Mouse (Mus musculus) MEL (cell line): Measurements from ENCODE around the gene Polr3h. TPM values are rescaled to one million over a fixed set of nuclear protein-coding genes. Genes with fewer than 3 reads are reported as not detected.
A peak's percentile ranks its signal among the peaks of the same experiment; 100 is the strongest.

Source experiments
- DNase-seq: peaks from one replicate; pipeline ENCODE4 v3.0.0; 2011; ENCODE audit warnings: low read depth, low spot score
- H3K27ac ChIP-seq: 2 replicates; pipeline ENCODE4 v1.5.1; 2012; ENCODE audit warnings: low read depth, mild to moderate bottlenecking, control low read depth, low read length, moderate library complexity; ENCODE audit not compliant: control insufficient read depth
- H3K27me3 ChIP-seq, 2 experiments: fragments of 150-350 bp in 1 of 2; sonication (generic) in 1 of 2; 2 replicates each; pipeline ENCODE4 v1.6.1; 2012; ENCODE audit warnings: low read length in 2 of 2, mild to moderate bottlenecking in 2 of 2, improper control_type of control experiment in 1 of 2, moderate library complexity in 1 of 2; ENCODE audit not compliant: insufficient read depth in 2 of 2, control insufficient read depth in 1 of 2
- H3K36me3 ChIP-seq, 2 experiments: 2 replicates each; pipeline ENCODE4 v1.6.1; 2012 to 2014; ENCODE audit warnings: low read length in 2 of 2, improper control_type of control experiment in 1 of 2, inconsistent platforms in 1 of 2, mild to moderate bottlenecking in 1 of 2; ENCODE audit not compliant: insufficient read depth in 2 of 2, control insufficient read depth in 1 of 2
- H3K4me1 ChIP-seq, 2 experiments: fragments of 150-350 bp in 1 of 2; sonication (generic) in 1 of 2; 2 replicates each; pipeline ENCODE4 v1.6.1; 2012; ENCODE audit warnings: low read length in 2 of 2, improper control_type of control experiment in 1 of 2, mild to moderate bottlenecking in 1 of 2; ENCODE audit not compliant: insufficient read depth in 2 of 2, control insufficient read depth in 1 of 2
- H3K4me3 ChIP-seq, 2 experiments: fragments of 150-350 bp in 1 of 2; sonication (generic) in 1 of 2; 2 replicates each; pipeline ENCODE4 v1.5.1; 2012; ENCODE audit warnings: low read depth in 2 of 2, low read length in 2 of 2, mild to moderate bottlenecking in 2 of 2, moderate library complexity in 2 of 2, control low read depth in 1 of 2, improper control_type of control experiment in 1 of 2; ENCODE audit not compliant: control insufficient read depth in 1 of 2, insufficient read depth in 1 of 2
- H3K79me2 ChIP-seq: 2 replicates; pipeline ENCODE4 v1.6.1; 2012; ENCODE audit warnings: mild to moderate bottlenecking, low read length, moderate library complexity; ENCODE audit not compliant: control insufficient read depth, poor library complexity, insufficient read depth
- H3K9ac ChIP-seq: 2 replicates; pipeline ENCODE4 v1.6.1; 2012; ENCODE audit warnings: low read depth, mild to moderate bottlenecking, control low read depth, low read length, moderate library complexity; ENCODE audit not compliant: control insufficient read depth, poor library complexity, severe bottlenecking
- H3K9me3 ChIP-seq: fragments of 150-350 bp; sonication (generic); replicated peaks from 2 replicates; pipeline ENCODE4 v1.6.1; 2012; ENCODE audit warnings: mild to moderate bottlenecking, low read length, improper control_type of control experiment, moderate library complexity; ENCODE audit not compliant: insufficient read depth
- CHD2 ChIP-seq: IDR thresholded peaks from 2 replicates; pipeline ENCODE4 v1.6.1; 2011; ENCODE audit warnings: low read length, improper control_type of control experiment
- E2F4 ChIP-seq: IDR thresholded peaks from 2 replicates; pipeline ENCODE4 v1.6.1; 2011; ENCODE audit warnings: low read depth, low read length, improper control_type of control experiment, borderline replicate concordance
- ELF1 ChIP-seq: IDR thresholded peaks from 2 replicates; pipeline ENCODE4 v1.6.1; 2014; ENCODE audit warnings: low read depth, mild to moderate bottlenecking, inconsistent platforms, low read length, improper control_type of control experiment, moderate library complexity
- EP300 ChIP-seq, 2 experiments: IDR thresholded peaks; 2 replicates each; pipeline ENCODE4 v1.6.1; 2011; ENCODE audit warnings: improper control_type of control experiment in 2 of 2, low read length in 2 of 2, low read depth in 1 of 2, mild to moderate bottlenecking in 1 of 2
- ETS1 ChIP-seq: IDR thresholded peaks from 2 replicates; pipeline ENCODE4 v1.6.1; 2012; ENCODE audit warnings: low read depth, mild to moderate bottlenecking, inconsistent platforms, low read length, improper control_type of control experiment, moderate library complexity
- GABPA ChIP-seq: IDR thresholded peaks from 2 replicates; pipeline ENCODE4 v1.6.1; 2012; ENCODE audit warnings: low read depth, mild to moderate bottlenecking, inconsistent platforms, low read length, improper control_type of control experiment, moderate library complexity
- GATA1 ChIP-seq: IDR thresholded peaks from 2 replicates; pipeline ENCODE4 v1.6.1; 2011; ENCODE audit warnings: low read depth, low read length, improper control_type of control experiment
- HCFC1 ChIP-seq: IDR thresholded peaks from 2 replicates; pipeline ENCODE4 v1.6.1; 2012; ENCODE audit warnings: low read depth, mild to moderate bottlenecking, inconsistent platforms, low read length, improper control_type of control experiment, moderate library complexity
- KAT2A ChIP-seq: conservative IDR thresholded peaks from 2 replicates; pipeline ENCODE4 v1.6.1; 2012; ENCODE audit warnings: low read depth, low read length, improper control_type of control experiment, inconsistent platforms
- MAFK ChIP-seq: IDR thresholded peaks from 2 replicates; pipeline ENCODE4 v1.6.1; 2011; ENCODE audit warnings: low read depth, mild to moderate bottlenecking, low read length, improper control_type of control experiment, borderline replicate concordance
- MYB ChIP-seq: IDR thresholded peaks from 2 replicates; pipeline ENCODE4 v1.6.1; 2011; ENCODE audit warnings: mild to moderate bottlenecking, low read depth, low read length, improper control_type of control experiment
- MYC ChIP-seq: IDR thresholded peaks from 2 replicates; pipeline ENCODE4 v1.6.1; 2011; ENCODE audit warnings: low read depth, mild to moderate bottlenecking, low read length, improper control_type of control experiment, moderate library complexity
- NELFE ChIP-seq: IDR thresholded peaks from 2 replicates; pipeline ENCODE4 v1.6.1; 2011; ENCODE audit warnings: low read depth, low read length, improper control_type of control experiment
- POLR2AphosphoS2 ChIP-seq: IDR thresholded peaks from 2 replicates; pipeline ENCODE4 v1.6.1; 2011; ENCODE audit warnings: low read length, improper control_type of control experiment
- POLR2AphosphoS5 ChIP-seq: IDR thresholded peaks from 2 replicates; pipeline ENCODE4 v1.6.1; 2012; ENCODE audit warnings: low read depth, borderline replicate concordance, mild to moderate bottlenecking, inconsistent platforms, low read length, moderate library complexity, mixed read lengths
- RAD21 ChIP-seq: IDR thresholded peaks from 2 replicates; pipeline ENCODE4 v1.6.1; 2011; ENCODE audit warnings: mild to moderate bottlenecking, low read depth, low read length, improper control_type of control experiment
- RCOR1 ChIP-seq: IDR thresholded peaks from 2 replicates; pipeline ENCODE4 v1.6.1; 2012; ENCODE audit warnings: low read depth, mild to moderate bottlenecking, inconsistent platforms, low read length, improper control_type of control experiment
- TBP ChIP-seq: IDR thresholded peaks from 2 replicates; pipeline ENCODE4 v1.8.0; 2011; ENCODE audit warnings: low read depth, low read length, improper control_type of control experiment
- USF1 ChIP-seq: IDR thresholded peaks from 2 replicates; pipeline ENCODE4 v1.6.1; 2014; ENCODE audit warnings: low read depth, mild to moderate bottlenecking, inconsistent platforms, low read length, improper control_type of control experiment, moderate library complexity
- USF2 ChIP-seq, 2 experiments: IDR thresholded peaks; 2 replicates each; pipeline ENCODE4 v1.6.1; 2011 to 2012; ENCODE audit warnings: improper control_type of control experiment in 2 of 2, low read length in 2 of 2, borderline replicate concordance in 1 of 2, inconsistent platforms in 1 of 2, low read depth in 1 of 2, mild to moderate bottlenecking in 1 of 2; ENCODE audit not compliant: insufficient read depth in 1 of 2
- ZC3H11A ChIP-seq: IDR thresholded peaks from 2 replicates; pipeline ENCODE4 v1.6.1; 2012; ENCODE audit warnings: low read depth, mild to moderate bottlenecking, inconsistent platforms, low read length, improper control_type of control experiment
- ZKSCAN1 ChIP-seq: IDR thresholded peaks from 2 replicates; pipeline ENCODE4 v1.6.1; 2012; ENCODE audit warnings: low read depth, mild to moderate bottlenecking, inconsistent platforms, low read length, improper control_type of control experiment, moderate library complexity
- ZMIZ1 ChIP-seq: IDR thresholded peaks from 2 replicates; pipeline ENCODE4 v1.6.1; 2012; ENCODE audit warnings: low read depth, mild to moderate bottlenecking, inconsistent platforms, low read length, improper control_type of control experiment, moderate library complexity
- polyA plus RNA-seq, 2 experiments: library from polyadenylated mRNA; stranded (reverse) in 1 of 2; unstranded in 1 of 2; fragments of >175 nt in 1 of 2; fragments of >200 nt in 1 of 2; gene quantifications; 2 replicates each; pipeline versions ENCODE4 v1.2.1 to v1.2.4; 2012; ENCODE audit warnings: low replicate concordance in 2 of 2, low read depth in 1 of 2; ENCODE audit not compliant: insufficient read length in 2 of 2, insufficient read depth in 1 of 2, missing spikeins in 1 of 2
- total RNA-seq: library from RNA; depleted of rRNA; stranded (reverse); fragments of 300-350 nt; gene quantifications from 2 replicates; pipeline ENCODE4 v1.2.3, GENCODE M21; 2012

Gene Polr3h
- total and polyA plus RNA-seq, 3 experiments: 109 to 304 TPM; not detected in 1

- H3K36me3 ChIP-seq: peaks cover 17 to 22% of the 10 kb centered on the region in 2 experiments
- DNase-seq: no peak
- no peaks in the 10 kb centered on the region for H3K9me3 ChIP-seq
- TF ChIP-seq ETS1: 0 out of 2 replicates have a peak, but pooled peaks have one; percentile 9
- no peak for TF ChIP-seq E2F4
- peaks cover 8% of the 10 kb centered on the region for H3K79me2 ChIP-seq
- H3K4me1 ChIP-seq: peaks cover 11 to 16% of the 10 kb centered on the region in 2 experiments; a peak in 3 of 4 replicates
- no peak overlapping the region for H3K4me3 ChIP-seq
- H3K27ac ChIP-seq: peak overlapping the region; percentile 27
- H3K9ac ChIP-seq: no peak overlapping the region
- no peaks in the 10 kb centered on the region for H3K27me3 ChIP-seq
Measured at GRCm38 (mm10) chr15:81891140-81891802, 34.8 kb downstream of the Polr3h start.

GRCm38 (mm10) chr15:81889175-81889574 lies 36.9 kb downstream of the Polr3h start:
- TF ChIP-seq GATA1: no peak
- no peak for TF ChIP-seq EP300 (IDR thresholded peaks at IDR 0.05; ENCODE audit: low read depth in 1 of 2, low read length in 2 of 2)
- TF ChIP-seq NELFE: no peak
- no peak for TF ChIP-seq MYC
- TF ChIP-seq RAD21: no peak
- no peak for TF ChIP-seq ZKSCAN1
- no peak for TF ChIP-seq E2F4
- no peak for TF ChIP-seq GABPA
- no peak for TF ChIP-seq USF1
- TF ChIP-seq, all 39 proteins: peak for 0
- Histone ChIP-seq H3K4me3 (no peak overlapping the region), H3K9ac (no peak overlapping the region), H3K79me2 (peaks cover 20% of the 10 kb centered on the region), H3K27ac (no peak overlapping the region), H3K27me3 (no peaks in the 10 kb centered on the region), H3K9me3 (no peaks in the 10 kb centered on the region), H3K4me1 (peaks cover 11 to 16% of the 10 kb centered on the region in 2 experiments; a peak in 3 of 4 replicates), H3K36me3 (peaks cover 16 to 22% of the 10 kb centered on the region in 2 experiments)
- no peak for DNase-seq

GRCm38 (mm10) chr15:81886795-81887550 lies 39.1 kb downstream of the Polr3h start:
- H3K4me3 ChIP-seq: no peak overlapping the region
- H3K9me3 ChIP-seq: no peaks in the 10 kb centered on the region
- H3K36me3 ChIP-seq: peaks cover 15 to 24% of the 10 kb centered on the region in 2 experiments
- H3K27me3 ChIP-seq: no peaks in the 10 kb centered on the region
- no peak overlapping the region for H3K27ac ChIP-seq
- H3K9ac ChIP-seq: no peak overlapping the region
- H3K79me2 ChIP-seq: peaks cover 36% of the 10 kb centered on the region
- H3K4me1 ChIP-seq: peaks cover 13% of the 10 kb centered on the region in 2 experiments
- no peak for DNase-seq
- no peak for TF ChIP-seq ZMIZ1
- no peak for TF ChIP-seq CHD2
- TF ChIP-seq MYB: no peak
- TF ChIP-seq ZC3H11A: no peak
- TF ChIP-seq RCOR1: no peak
- no peak for TF ChIP-seq POLR2AphosphoS2
- no peak for TF ChIP-seq EP300 (IDR thresholded peaks at IDR 0.05; ENCODE audit: low read depth in 1 of 2, low read length in 2 of 2)
- no peak for TF ChIP-seq HCFC1
- TF ChIP-seq MAFK: no peak
- no peak for TF ChIP-seq POLR2AphosphoS5
- TF ChIP-seq ELF1: no peak
- no peak for TF ChIP-seq KAT2A
- no peak for TF ChIP-seq USF2 (IDR thresholded peaks at IDR 0.05; ENCODE audit: borderline replicate concordance in 1 of 2, insufficient read depth in 1 of 2, low read depth in 1 of 2, low read length in 2 of 2)
- no peak for TF ChIP-seq TBP
